Mouse (Mus musculus) c-Kit-negative CD71-positive TER-119-positive erythroid progenitor cells, embryonic 14.5 days (primary cell): ENCODE results near the gene Bmp4.

Experiments
- DNase-seq: peaks from one replicate; pipeline ENCODE4 v3.0.0-alpha.2; 2013; ENCODE audit warnings: low read depth, low spot score

Bmp4 gene

GRCm38 (mm10) chr14:46386478-46387356 lies 3.8 kb downstream of the Bmp4 start:
- DNase-seq, result no peak

- no peak for DNase-seq
Observed at GRCm38 (mm10) chr14:46385701-46386477, 4.6 kb downstream of the Bmp4 start.

- no peak for DNase-seq
Observed at GRCm38 (mm10) chr14:46384946-46385691, 5.3 kb downstream of the Bmp4 start.

GRCm38 (mm10) chr14:46381457-46381856 lies 9.0 kb downstream of the Bmp4 start:
- no peak for DNase-seq

- DNase-seq, result no peak
Observed at GRCm38 (mm10) chr14:46380286-46380721, 10.2 kb downstream of the Bmp4 start.

- DNase-seq, result no peak
Observed at GRCm38 (mm10) chr14:46379285-46379684, 11.2 kb downstream of the Bmp4 start, which contains the start of gene Gm15217. Gm15217 (plus strand) TSS chr14:46379414.

- DNase-seq, result no peak
Observed at GRCm38 (mm10) chr14:46375796-46376195, 14.7 kb downstream of the Bmp4 start.

- DNase-seq, result no peak
Observed at GRCm38 (mm10) chr14:46372452-46372851, 18.0 kb downstream of the Bmp4 start.

- no peak for DNase-seq
Observed at GRCm38 (mm10) chr14:46363209-46363608, 27.3 kb downstream of the Bmp4 start.

- no peak for DNase-seq
Observed at GRCm38 (mm10) chr14:46357696-46358095, 32.8 kb downstream of the Bmp4 start.

- no peak for DNase-seq
Observed at GRCm38 (mm10) chr14:46357286-46357685, 33.2 kb downstream of the Bmp4 start.

- DNase-seq, result no peak
Observed at GRCm38 (mm10) chr14:46344750-46345149, 45.7 kb downstream of the Bmp4 start.

- no peak for DNase-seq
Observed at GRCm38 (mm10) chr14:46338801-46339200, 51.7 kb downstream of the Bmp4 start.
